Mouse (Mus musculus) small intestine, adult 2 months (tissue): ENCODE results near the gene Phox2a.

Source experiments
- CTCF ChIP-seq: fragments of 200-500 bp; IDR thresholded peaks from 2 replicates; pipeline ENCODE4 v1.5.1; 2012; ENCODE audit warnings: low read depth, mild to moderate bottlenecking, control low read depth, inconsistent platforms, low read length, moderate library complexity, mixed read lengths; ENCODE audit not compliant: insufficient replicate concordance, insufficient read length; ENCODE audit errors: extremely low read depth
- POLR2A ChIP-seq: fragments of 200-500 bp; IDR thresholded peaks from 2 replicates; pipeline ENCODE4 v1.6.1; 2012; ENCODE audit warnings: low read depth, mild to moderate bottlenecking, control low read depth, inconsistent platforms, low read length, moderate library complexity

GRCm38 (mm10) chr7:101821571-101822501, 3.7 kb downstream of the Phox2a start:
- no peak for TF ChIP-seq POLR2A
- TF ChIP-seq CTCF, result no peak
